Mouse (Mus musculus) limb, embryonic 11.5 days (tissue): ENCODE data around the gene Slc15a2. TPM values are rescaled to one million over a fixed set of nuclear protein-coding genes. Genes with fewer than 3 reads are reported as not detected.

Experiments
- ATAC-seq: fragments of 200-750 bp; cut with Nextera tagmentation; 2 replicates; pipeline ENCODE4 v1.8.0; 2017; ENCODE audit warnings: low read depth; ENCODE audit not compliant: insufficient number of reproducible peaks, low FRiP score, low TSS enrichment
- DNase-seq: peaks from one replicate; pipeline ENCODE4 v3.0.0-alpha.2; 2015; ENCODE audit warnings: low spot score
- H3K27ac ChIP-seq: fragments of 300-500 bp; sonication (generic); replicated peaks from 2 replicates; pipeline ENCODE4 v1.5.1; 2014; ENCODE audit warnings: low read depth, mild to moderate bottlenecking, low read length
- H3K27me3 ChIP-seq: fragments of 300-500 bp; sonication (generic); 2 replicates; pipeline ENCODE4 v1.6.1; 2014; ENCODE audit warnings: mild to moderate bottlenecking, low read length, mixed read lengths; ENCODE audit not compliant: control insufficient read depth, insufficient read depth
- H3K36me3 ChIP-seq: fragments of 300-500 bp; sonication (generic); 2 replicates; pipeline ENCODE4 v1.6.1; 2014; ENCODE audit warnings: mild to moderate bottlenecking, low read length, moderate library complexity, mixed read lengths; ENCODE audit not compliant: control insufficient read depth, insufficient read depth
- H3K4me1 ChIP-seq: fragments of 300-500 bp; sonication (generic); 2 replicates; pipeline ENCODE4 v1.6.1; 2014; ENCODE audit warnings: low read length, mixed read lengths; ENCODE audit not compliant: control insufficient read depth, insufficient read depth
- H3K4me2 ChIP-seq: fragments of 300-500 bp; sonication (generic); 2 replicates; pipeline ENCODE4 v1.6.1; 2014; ENCODE audit warnings: low read depth, mild to moderate bottlenecking, moderate library complexity; ENCODE audit not compliant: severe bottlenecking
- H3K4me3 ChIP-seq: fragments of 300-500 bp; sonication (generic); 2 replicates; pipeline ENCODE4 v1.5.1; 2014; ENCODE audit warnings: low read depth, low read length
- H3K9ac ChIP-seq: fragments of 300-500 bp; sonication (generic); 2 replicates; pipeline ENCODE4 v1.6.1; 2014; ENCODE audit warnings: mild to moderate bottlenecking, low read length
- H3K9me3 ChIP-seq: fragments of 300-500 bp; sonication (generic); 2 replicates; pipeline ENCODE4 v1.6.1; 2016; ENCODE audit warnings: low read length; ENCODE audit not compliant: control insufficient read depth
- WGBS: fragments of 180-500 bp; shearing (Covaris S2); extraction: QIAGEN DNeasy Blood & Tissue Kit; methylation state at CpG from one replicate; pipeline ENCODE4 v1.1.7; 2014; 5-methylcytosine and 5-hydroxymethylcytosine counted together
- polyA plus RNA-seq: library from polyadenylated mRNA; unstranded; fragments of >200 nt; fragmentation: Nextera tagmentation; extraction: Ambion mirVana; gene quantifications from 2 replicates; pipeline ENCODE4 v1.2.1, GENCODE M21; 2014

The Slc15a2 gene
- polyA plus RNA-seq, 1 experiment from 2014 or later: 3.6 TPM

DNA sequence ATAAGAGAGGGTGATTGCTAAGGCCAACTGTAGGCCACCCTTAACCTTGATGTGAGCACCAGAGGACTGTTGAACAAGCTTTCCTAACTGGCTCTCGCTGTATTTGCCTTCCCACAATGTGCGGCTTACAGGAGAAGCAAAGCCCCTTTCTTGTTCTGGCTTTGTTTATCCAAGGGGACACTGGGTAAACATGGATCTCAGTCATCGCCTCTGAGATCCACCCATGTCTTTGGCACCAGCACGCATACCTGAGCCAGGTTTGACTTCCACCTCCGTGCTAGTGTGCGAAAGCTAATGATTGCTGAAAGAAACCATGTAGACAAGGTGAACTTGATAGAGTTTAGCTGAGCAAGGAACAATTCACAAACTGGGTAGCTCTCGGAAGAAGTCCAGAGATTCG is 41.2 kb downstream of the Slc15a2 start:
- Histone ChIP-seq H3K9me3 (no peaks in the 10 kb centered on the region), H3K9ac (no peak overlapping the region), H3K36me3 (no peaks in the 10 kb centered on the region), H3K4me2 (no peak overlapping the region), H3K4me3 (no peak overlapping the region), H3K27me3 (no peaks in the 10 kb centered on the region), H3K27ac (no peak overlapping the region), H3K4me1 (0 out of 2 replicates have a peak, but pooled peaks cover 3% of the 10 kb centered on the region)
- WGBS: 88% methylated on average over 8 of the region's 8 CpGs
- ATAC-seq (no peak), DNase-seq (no peak)

DNA sequence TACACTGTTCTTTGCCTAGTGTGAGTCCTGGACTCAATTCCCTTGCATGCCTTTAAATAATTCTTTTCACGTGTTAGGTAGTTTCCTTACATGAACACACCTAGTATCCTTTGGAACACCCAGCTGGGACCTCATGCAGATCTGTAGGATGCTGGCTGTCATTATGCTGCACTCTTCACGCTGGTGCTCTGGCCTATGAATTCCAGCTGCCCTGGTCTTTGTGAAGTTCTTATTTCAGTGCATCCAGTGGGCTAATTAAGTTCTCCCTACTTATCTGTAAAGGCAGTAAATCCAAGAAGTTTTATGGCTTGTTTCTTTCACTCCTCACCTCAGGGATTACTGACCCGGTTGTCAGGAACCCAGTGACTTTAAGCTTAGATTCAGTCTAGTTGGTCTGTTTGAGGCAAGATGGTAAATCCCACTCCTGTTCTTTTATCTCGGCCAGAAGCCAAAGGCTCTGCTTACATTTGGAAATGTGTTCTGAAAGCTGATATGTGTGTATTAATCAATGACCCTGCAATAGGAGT is 45.3 kb downstream of the Slc15a2 start:
- Histone ChIP-seq H3K9ac (no peak overlapping the region), H3K9me3 (no peaks in the 10 kb centered on the region), H3K27me3 (no peaks in the 10 kb centered on the region), H3K36me3 (no peaks in the 10 kb centered on the region), H3K4me1 (0 out of 2 replicates have a peak, but pooled peaks cover 3% of the 10 kb centered on the region), H3K4me3 (no peak overlapping the region), H3K27ac (no peak overlapping the region), H3K4me2 (no peak overlapping the region)
- WGBS: 11% methylated on average over 4 of the region's 4 CpGs
- DNase-seq (no peak), ATAC-seq (no peak)

DNA sequence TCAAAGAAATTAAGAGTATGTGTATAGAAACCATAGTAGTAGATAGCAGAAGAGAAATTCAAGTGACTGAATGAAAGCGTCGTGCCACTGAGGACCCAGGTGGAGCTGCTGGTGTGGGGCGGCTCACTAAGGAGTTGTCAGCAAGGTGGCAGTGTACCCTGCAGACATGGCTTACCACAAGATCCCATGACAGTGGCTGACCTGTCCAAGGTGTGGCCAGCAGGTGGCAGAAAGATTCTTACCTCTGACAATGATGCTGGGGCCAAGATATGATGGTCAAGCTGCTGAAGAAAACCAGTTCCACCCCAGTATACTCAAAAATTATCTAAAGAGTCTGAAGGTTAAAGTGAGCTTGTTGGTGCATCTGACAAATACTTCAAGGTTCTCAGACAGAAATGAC is 49.3 kb downstream of the Slc15a2 start:
- no peak for ATAC-seq
- Histone ChIP-seq H3K27ac (no peak overlapping the region), H3K4me1 (0 out of 2 replicates have a peak, but pooled peaks cover 3% of the 10 kb centered on the region), H3K4me3 (no peak overlapping the region), H3K27me3 (no peaks in the 10 kb centered on the region), H3K36me3 (no peaks in the 10 kb centered on the region), H3K9ac (no peak overlapping the region), H3K4me2 (no peak overlapping the region), H3K9me3 (no peaks in the 10 kb centered on the region)
- WGBS: 81% methylated on average over 3 of the region's 3 CpGs
- DNase-seq: no peak

DNA sequence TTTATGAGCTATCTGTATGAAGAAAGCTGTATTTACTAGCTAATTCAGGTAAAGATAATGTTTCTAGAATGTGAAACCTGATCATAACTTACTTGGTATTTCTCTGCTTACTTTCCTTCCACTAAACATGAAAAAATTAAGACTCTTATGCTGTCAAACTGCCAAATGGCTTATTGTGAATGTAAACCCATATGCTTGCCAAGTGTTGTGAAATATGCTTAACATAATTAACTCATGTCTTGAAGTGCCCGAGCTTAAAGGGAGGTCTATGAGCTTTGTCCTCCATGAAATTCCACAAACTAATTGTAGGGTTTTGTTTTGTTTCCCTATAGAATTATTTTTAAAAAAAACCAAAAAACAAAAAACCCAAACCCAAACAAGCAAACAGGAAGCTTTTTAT is 50.9 kb downstream of the Slc15a2 start:
- Histone ChIP-seq H3K36me3 (no peaks in the 10 kb centered on the region), H3K4me2 (no peak overlapping the region), H3K27me3 (no peaks in the 10 kb centered on the region), H3K4me3 (no peak overlapping the region), H3K27ac (no peak overlapping the region), H3K4me1 (no peaks in the 10 kb centered on the region), H3K9me3 (no peaks in the 10 kb centered on the region), H3K9ac (no peak overlapping the region)
- 80% methylated on average over 1 of the region's 1 CpGs for WGBS
- ATAC-seq: no peak
- no peak for DNase-seq

DNA sequence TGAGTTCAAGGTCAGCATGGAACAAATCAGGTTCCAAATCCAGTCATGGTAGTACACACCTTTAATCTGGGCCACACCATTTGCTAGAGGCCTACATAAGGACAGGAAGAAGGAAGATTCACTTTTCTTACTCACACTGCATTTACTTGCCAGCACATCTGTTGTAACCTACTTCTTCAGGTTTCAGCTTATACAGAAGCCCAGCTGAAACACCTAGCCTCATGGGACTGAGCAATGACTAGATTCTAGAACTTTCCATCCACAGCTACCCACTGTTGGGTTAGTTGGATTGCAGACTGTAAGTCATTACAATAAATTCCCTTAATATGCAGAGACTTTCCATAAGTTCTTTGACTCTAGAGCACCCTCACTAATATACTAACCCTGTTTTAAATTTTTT is 52.2 kb downstream of the Slc15a2 start:
- Histone ChIP-seq H3K4me1 (no peaks in the 10 kb centered on the region), H3K27ac (no peak overlapping the region)
- ATAC-seq: no peak

DNA sequence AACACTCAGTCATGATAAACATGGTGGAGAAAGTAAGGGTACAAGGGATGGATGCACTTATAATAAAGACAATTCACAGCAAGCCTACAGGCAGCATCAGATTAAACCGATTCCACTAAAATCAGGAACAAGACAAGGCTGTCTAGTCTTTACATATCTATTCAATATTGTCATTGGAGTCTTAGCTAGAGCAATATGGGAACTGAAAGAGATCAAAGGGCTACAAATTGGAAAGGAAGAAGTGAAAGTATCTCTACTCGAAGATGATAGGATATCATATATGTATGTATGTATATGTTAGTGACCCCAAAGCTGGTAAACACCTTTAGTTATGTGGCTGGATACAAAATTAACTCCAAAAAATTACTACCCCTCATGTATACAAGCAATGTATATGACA is 55.8 kb downstream of the Slc15a2 start:
- Histone ChIP-seq H3K4me2 (no peak overlapping the region), H3K27ac (no peak overlapping the region), H3K36me3 (no peaks in the 10 kb centered on the region), H3K9me3 (no peaks in the 10 kb centered on the region), H3K4me1 (no peaks in the 10 kb centered on the region), H3K9ac (no peak overlapping the region), H3K27me3 (no peaks in the 10 kb centered on the region), H3K4me3 (no peak overlapping the region)
- 97% methylated on average over 2 of the region's 2 CpGs for WGBS
- ATAC-seq (no peak), DNase-seq (no peak)

More for the DNA sequence above, 52.2 kb downstream of the Slc15a2 start:
- no peaks in the 10 kb centered on the region for H3K36me3 ChIP-seq
- no peak overlapping the region for H3K4me3 ChIP-seq
- no peak for DNase-seq
- no peak overlapping the region for H3K9ac ChIP-seq
- H3K4me2 ChIP-seq: no peak overlapping the region
- H3K9me3 ChIP-seq: no peaks in the 10 kb centered on the region
- no peaks in the 10 kb centered on the region for H3K27me3 ChIP-seq

DNA sequence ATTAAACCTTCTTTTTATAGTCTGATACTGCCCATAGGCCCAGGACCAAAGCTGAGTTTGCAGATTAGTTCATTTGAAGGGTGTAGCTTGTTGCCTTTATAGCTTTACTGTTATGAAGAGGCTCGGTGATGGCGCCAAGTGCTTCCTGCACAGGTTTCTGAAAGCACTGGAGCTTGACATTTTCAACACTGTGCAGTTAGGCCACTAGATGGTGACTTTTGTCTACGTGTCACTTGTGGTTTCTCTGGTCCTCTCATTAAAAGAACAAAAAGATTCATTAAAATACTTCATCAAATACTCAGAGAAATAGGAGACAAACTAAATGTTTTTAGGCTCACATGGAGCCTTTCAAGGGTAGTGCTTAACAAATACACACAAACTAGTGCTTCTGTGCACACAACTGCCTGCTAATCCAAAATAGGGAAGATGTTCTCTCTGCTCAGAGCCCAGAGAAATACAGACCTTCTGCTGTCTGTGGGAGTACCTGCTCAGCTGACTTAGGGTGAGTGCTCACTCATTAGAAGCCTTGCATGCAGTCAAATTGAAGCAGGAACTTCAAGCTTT is 60.8 kb downstream of the Slc15a2 start:
- Histone ChIP-seq H3K9me3 (no peaks in the 10 kb centered on the region), H3K27ac (no peak overlapping the region), H3K4me3 (no peak overlapping the region), H3K9ac (no peak overlapping the region), H3K36me3 (no peaks in the 10 kb centered on the region), H3K27me3 (no peaks in the 10 kb centered on the region), H3K4me1 (no peaks in the 10 kb centered on the region), H3K4me2 (no peak overlapping the region)
- no peak for ATAC-seq
- DNase-seq: no peak
- 71% methylated on average over 3 of the region's 3 CpGs for WGBS

DNA sequence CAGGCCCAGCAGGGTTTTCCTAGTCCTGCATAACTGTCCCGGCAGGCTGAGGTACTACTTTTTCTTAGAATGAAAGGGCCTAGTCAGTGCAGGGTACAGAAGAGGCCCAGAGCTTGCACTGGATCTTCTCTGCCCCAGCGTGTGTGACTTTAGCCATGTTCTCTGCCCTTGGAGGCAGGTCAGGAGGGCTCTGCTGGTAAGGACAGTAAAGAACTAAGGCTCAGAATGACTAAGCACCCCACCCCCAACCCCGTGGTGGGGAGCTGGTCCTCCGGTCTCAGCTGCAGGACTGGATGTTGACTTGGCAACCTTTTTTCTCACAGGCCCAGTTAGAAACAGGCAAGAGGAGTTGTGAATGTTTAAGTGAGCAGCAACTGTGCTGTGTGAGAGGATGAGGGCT is 62.0 kb downstream of the Slc15a2 start:
- Histone ChIP-seq H3K27me3 (no peaks in the 10 kb centered on the region), H3K27ac (no peak overlapping the region), H3K9ac (no peak overlapping the region), H3K4me2 (no peak overlapping the region), H3K4me1 (no peaks in the 10 kb centered on the region), H3K4me3 (no peak overlapping the region), H3K9me3 (no peaks in the 10 kb centered on the region), H3K36me3 (no peaks in the 10 kb centered on the region)
- DNase-seq: no peak
- no peak for ATAC-seq
- 35% methylated on average over 4 of the region's 4 CpGs for WGBS
